Mouse (Mus musculus) left cerebral cortex, adult 9 months (tissue): ENCODE data around the gene Bsn.

ENCODE experiments used
- DNase-seq, 2 experiments: peaks; one replicate each; pipeline ENCODE4 v3.0.0; 2022; ENCODE audit warnings: low spot score in 2 of 2

Gene Bsn

GRCm38 (mm10) chr9:108093586-108093985, 96.6 kb downstream of the Bsn start:
- DNase-seq: no peak

GRCm38 (mm10) chr9:108090611-108091120, 99.5 kb downstream of the Bsn start:
- no peak for DNase-seq

DNA sequence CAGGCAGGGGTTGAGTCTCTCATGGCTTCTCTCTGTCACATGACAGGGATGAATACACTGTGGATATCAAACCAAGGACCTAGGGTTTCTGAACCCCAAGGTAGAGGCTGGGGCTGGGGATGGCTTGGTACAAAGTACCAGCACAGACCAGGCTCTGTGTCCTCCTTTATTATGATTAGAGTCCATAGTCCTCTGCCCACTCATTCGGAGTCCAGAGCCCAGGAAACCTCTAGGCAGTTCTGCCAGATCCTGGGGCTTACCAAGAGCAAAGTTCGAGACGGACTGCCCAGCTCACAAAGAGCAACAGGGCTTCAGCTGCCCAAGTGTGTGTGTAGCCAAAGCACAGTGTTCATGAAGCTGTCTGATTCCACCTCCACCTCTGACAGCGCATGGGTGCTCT, 104.9 kb downstream of the Bsn start:
- no peak for DNase-seq

DNA sequence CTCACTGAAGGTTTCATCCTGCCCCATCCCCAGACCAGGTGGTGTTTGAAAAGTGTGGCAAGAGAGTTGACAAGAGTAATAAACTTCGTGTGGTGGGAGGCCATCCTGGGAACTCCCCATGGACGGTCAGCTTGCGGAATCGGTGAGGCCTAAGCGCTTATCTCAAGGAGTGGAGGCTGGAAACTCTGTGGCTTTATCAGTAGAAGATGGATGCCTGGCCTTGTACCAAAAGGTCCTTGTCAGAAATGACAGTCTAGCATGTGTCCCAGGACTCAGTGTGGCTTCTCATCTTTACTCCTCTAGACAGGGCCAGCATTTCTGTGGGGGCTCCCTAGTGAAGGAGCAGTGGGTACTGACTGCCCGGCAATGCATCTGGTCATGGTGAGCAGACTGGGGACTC, 106.6 kb downstream of the Bsn start:
- no peak for DNase-seq

- DNase-seq: no peak
These were observed 107.2 kb downstream of the Bsn start, which contains the start of gene Rnf123 for GRCm38 (mm10) chr9:108082988-108083431. Gene Rnf123 (minus strand): TSS chr9:108083346.

DNA sequence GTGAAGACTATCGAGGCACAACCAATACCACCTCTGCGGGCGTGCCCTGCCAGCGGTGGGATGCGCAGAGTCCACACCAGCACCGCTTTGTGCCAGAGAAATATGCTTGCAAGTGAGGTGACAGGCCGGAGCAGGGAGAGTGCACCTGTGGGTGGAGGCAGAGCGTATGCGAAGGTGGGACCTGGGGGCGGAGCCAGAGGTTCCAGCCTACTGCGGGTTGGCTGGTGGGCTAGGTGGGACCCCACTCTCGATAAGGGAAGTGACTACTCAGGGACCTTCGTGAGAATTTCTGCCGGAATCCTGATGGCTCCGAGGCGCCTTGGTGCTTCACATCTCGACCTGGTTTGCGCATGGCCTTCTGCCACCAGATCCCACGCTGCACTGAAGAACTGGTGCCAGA, 107.6 kb downstream of the Bsn start:
- DNase-seq: no peak

DNA sequence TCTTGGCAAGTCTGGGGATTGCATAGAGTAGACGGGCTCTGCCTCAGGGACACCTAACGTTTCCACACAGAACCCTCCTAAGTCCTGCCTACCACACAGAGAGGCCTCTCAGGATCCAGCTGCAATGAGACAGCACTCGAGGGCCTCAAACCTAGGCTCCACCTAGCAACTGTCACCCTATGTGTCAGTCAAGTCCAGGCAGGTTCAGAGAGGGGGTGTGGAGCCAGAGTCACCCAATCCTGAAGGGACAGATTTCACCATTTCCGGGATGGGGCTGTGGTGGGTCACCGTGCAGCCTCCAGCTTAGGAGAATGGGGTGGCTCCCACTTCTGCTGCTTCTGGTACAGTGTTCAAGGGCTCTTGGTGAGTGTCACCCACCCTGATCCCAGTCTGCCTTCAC, 110.0 kb downstream of the Bsn start, which contains the start of gene Mst1:
Gene Mst1, plus strand, starts transcription at position 269 of the 400 bp plus-strand sequence.
- no peak for DNase-seq

DNA sequence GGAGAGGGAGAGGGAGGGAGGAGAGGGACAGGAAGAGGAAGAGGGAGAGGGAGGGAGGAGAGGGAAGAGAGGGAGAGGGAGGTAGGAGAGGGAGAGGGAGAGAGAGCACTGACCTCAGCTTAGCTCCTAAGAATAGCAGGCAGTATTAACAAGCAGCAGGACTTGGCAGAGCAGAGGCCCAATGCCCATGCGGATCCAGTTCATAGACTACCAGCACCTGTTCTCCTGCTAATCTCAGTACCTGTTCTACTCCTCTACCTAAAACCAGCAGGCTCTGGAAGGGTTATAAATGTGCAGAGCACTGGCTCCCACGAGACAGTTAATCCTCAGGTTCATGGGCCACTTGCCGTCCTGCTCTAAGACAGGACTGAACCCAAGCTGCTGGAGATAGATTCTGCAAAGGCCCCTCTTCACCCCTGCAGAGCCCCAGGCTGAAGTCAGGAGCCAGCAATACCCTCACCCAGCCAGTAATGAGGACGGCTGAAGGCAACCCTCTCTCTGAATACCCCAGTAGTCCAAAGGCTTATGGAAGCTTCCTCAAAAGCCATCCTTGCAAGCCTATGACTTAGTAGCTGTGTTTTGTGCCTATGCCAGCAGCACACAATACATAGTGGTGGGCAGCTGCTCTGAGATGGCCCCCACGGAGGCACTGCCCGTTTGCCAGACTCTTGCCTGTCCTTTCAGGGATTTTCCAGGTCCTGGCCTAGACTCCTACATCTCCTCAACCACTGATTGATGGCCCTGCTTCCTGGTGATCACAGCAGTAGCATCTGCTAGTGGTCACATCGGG, 116.8 kb downstream of the Bsn start:
- no peak for DNase-seq

GRCm38 (mm10) chr9:108072481-108072924, 117.7 kb downstream of the Bsn start:
- DNase-seq: no peak

GRCm38 (mm10) chr9:108071801-108072200, 118.4 kb downstream of the Bsn start:
- DNase-seq: no peak

DNA sequence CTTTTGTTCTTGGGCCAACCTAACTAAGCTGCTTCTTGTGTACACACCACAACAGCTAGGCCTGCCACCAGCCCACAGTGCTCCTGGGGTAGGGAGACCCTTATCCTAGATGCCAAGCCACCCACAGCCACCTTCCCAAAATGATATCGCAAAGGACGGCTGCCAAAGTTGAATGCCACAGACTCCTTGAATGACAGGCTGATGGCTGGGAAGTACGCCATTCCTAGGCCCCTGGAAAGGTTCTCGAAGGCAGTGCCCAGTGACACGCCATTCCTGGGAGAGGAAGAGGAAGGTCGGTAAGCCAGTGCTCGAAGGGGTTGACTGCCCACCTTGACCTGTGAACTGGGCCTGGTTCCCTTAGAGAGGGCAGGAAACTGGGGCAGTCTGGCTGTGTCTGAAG, 120.7 kb downstream of the Bsn start:
- DNase-seq: no peak

DNA sequence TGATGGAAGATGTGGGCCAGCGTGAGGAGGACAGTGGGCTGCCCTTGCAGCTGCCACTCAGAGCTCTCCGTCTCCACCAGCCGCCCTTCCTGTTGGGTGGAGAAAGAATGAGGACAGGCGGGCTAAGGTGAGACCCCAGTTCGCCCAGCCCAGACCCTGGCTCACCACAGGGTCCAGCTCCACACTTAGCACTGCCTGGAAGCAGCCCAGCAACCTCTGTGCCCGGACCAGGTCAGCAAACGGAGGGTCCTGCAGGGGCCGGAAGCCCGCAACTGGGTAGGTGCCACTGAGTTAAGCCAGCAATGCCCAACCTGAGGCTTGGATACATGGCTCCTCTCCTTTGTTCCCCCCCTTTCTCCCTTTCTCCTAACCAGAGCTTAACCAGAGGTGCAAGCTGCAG, 121.2 kb downstream of the Bsn start:
- no peak for DNase-seq

DNA sequence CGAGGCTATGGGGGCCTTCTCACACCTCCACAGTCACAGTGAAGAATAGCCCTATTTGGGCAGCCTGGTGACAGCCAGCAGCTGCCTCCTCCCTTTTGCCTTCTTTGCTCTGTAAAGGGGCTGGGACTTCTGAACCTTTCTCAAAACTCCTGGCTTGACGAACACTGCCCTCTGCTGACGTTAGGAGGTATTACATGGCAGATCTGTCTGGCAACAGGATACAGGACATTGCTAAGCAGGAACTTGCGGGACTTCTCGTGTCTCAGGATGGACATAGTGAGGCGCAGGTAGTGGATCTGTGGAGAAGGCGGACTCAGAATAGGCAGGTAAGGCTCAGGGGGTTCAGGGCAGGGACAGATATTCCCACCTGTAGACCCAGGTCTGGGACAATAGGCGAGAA, 122.3 kb downstream of the Bsn start:
- DNase-seq: peak in 1 of 2 experiments; percentile 86

GRCm38 (mm10) chr9:108067199-108067598, 123.0 kb downstream of the Bsn start:
- no peak for DNase-seq

DNA sequence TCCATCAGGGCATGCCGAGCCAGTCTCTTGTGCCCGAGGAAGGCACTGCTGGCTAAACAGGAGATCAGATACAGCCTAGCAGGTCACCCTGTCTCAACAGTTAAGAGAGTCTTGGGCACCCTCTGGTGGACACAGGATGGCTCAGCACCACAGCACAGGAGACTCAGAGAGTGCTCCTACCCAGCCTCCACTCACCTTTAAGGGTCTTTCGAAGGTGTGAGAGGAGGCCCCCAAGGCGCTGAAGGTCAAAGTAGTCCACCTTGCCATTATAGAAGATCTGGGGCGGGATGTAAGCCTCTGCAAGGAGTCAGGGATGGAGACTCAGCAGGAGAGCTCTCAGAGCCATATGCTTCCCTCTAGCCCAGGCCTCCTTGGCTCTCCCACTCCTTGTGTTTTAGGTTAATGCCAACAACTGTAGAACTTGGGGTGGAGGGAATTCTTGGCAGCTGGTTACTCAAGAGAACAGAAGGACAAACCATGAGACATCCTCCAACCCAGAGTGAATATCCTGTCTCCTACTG, 124.6 kb downstream of the Bsn start:
- peak in 1 of 2 experiments; percentile 65 for DNase-seq

DNA sequence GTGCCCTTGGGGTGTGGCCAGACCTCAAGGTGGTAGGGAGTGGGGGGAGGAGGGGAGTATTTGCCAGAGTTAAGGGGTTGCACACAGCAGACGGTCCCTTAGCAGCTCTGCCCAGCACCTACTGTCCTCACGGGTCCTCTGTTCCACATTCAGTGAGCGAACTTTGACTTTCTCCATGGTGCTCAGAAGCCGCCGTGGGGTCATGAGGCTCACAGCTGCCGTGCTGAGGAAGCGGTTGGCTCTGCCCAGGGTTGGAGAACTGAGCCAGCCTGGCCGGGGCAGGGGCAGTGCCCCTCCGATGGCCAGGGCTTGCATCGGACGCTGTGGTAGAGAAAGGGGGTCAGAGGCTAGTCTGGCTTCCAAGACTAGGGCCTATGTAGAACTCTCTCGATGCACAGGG, 126.8 kb downstream of the Bsn start:
- no peak for DNase-seq

GRCm38 (mm10) chr9:108062142-108062541, 128.0 kb downstream of the Bsn start:
- no peak for DNase-seq

GRCm38 (mm10) chr9:108058291-108058690, 131.9 kb downstream of the Bsn start:
- DNase-seq: no peak

GRCm38 (mm10) chr9:108057262-108057562, 133.0 kb downstream of the Bsn start:
- DNase-seq: no peak

DNA sequence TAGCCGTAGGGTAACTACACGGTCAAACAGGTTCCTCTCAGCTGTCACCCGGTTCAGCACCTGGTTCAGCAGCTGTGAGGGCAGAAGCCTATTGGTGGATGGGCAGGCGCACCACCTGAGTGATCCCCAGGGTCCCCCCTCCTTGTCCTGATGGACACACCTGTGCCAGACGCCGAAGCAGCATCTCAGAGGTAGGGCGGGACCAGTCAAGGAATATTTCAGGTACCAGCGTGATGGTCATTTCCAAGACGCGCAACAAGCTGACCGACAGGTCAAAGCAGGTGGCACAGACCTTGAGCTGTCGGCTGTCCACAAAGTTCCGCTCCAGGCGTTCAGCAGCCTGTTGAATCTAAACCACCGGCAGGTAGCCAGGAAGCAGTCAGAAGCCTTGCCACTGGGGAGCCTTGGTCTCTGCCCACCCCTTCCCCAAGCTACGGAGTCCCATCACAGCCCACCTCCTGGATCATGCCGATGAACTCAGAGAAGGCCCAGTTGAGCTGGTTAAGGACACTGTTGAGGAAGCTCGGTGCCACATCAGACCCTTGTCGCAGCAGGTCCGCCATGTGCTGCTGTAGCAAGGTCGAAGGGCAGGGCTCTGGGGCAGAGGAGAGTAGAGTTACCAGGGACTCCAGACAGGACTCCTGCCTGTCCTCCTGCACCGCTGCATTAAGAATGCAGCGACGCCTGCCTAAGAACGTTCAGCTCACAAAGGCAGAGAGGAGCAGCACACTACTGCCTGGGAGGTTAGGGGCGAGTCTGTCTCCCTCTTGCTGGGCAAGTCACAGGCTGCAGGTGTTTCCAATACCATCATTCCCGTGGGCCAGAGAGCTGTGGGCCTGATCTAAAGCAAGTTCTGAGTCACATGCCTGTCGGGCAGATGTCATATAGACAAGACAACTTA, 133.6 kb downstream of the Bsn start:
- DNase-seq: no peak

- DNase-seq: no peak
These were observed 134.4 kb downstream of the Bsn start for GRCm38 (mm10) chr9:108055661-108056237.

GRCm38 (mm10) chr9:108055061-108055460, 135.1 kb downstream of the Bsn start:
- no peak for DNase-seq
